Mouse (Mus musculus) right cerebral cortex, adult 2 months (tissue): ENCODE data around the gene Siah2.

Experiments used
- DNase-seq, 2 experiments: peaks; one replicate each; pipeline ENCODE4 v3.0.0; 2021 to 2022; ENCODE audit warnings: low spot score in 2 of 2

The Siah2 gene

DNA sequence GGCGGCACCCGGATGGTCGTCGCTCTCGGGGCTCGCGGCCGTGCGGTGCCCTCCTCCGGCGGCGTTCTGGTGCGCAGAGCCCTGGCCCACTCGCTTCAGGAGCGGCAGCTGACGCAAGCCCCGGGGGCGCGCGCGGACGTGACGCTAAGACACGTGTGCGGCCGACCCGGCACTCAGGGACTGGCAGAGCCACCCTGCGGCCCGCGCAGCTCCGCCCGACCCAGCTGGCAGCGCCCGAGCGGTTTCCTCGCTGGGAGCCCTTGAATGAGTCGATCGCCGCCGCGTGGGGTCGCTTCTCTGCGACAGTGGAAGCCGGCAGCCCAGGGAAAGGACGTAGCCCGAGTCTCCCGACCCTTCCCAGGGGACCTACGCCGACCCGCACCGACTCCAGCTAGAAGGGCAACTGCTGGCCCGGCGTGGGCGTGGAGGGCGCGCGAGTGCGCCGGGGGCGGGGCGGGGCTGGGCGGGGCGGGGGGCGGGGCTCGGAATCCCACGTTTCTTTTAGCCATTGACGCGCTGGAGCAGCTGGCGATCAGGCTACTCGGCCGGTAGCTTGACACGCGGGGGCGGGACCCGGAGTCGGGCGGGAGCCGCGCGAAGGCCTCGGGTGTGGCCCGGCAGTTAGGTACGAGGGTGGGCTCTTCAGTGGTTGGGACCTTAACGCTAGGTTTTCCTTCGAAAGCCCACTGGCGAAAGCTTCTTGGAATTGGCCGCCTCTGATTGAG lies at the start of gene Siah2:
TSS of gene Siah2 (minus strand) at position 404 of the 725 bp plus-strand sequence.
- peak; percentile 92 to 93 for DNase-seq

DNA sequence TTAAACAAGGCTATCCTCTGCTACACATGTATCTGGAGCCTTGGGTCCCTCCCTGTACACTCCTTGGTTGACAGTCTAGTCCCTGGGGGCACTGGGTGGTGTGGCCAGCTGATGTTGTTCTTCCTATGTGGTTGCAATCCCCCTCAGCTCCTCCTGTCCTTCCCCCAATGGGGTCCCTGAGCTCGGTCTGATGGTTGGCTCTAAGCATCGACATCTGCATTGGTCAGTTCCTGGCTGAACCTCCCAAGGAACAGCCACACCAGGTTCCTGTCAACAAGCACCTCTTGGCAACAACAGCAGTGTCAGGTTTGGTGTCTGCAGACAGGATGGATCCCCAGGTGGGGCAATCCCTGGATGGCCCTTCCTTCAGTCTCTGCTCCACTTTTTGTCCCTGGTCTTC lies 47.3 kb upstream of the Siah2 start:
- DNase-seq: no peak

DNA sequence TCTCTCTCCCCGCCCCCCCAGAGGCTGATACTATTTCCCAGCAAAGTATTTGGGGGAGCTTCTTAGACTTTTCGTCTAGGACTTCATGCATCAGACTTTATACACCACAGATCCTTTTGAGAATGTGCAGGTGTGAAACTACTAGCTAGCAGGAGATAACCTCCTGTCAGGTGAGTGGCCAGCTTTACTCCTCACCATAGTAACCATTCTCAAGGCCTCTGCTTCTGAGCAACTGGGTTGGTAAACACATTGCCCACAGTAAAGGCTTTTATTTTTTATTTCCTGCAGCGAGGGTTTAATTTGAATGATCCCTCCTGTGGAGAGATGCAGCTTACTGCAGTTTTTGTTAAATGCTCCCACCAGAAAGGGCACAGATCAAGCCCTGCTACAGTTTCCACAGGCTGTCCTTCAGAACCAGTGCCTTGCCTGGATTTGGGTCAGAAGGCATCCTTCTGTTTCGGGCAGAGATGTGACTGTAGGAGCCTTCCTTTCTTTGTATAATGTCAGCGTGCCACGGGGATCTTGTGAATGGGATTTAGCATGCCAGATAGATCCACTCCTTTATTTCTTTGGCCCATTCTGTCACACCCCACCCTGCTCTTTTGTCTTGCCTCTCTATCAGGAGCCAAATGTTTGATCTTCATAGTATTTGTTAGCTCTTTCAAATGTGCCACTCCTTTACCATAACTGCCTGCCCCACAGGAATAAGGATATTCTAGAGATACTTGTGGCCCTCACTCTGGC lies 46.3 kb upstream of the Siah2 start:
- no peak for DNase-seq

DNA sequence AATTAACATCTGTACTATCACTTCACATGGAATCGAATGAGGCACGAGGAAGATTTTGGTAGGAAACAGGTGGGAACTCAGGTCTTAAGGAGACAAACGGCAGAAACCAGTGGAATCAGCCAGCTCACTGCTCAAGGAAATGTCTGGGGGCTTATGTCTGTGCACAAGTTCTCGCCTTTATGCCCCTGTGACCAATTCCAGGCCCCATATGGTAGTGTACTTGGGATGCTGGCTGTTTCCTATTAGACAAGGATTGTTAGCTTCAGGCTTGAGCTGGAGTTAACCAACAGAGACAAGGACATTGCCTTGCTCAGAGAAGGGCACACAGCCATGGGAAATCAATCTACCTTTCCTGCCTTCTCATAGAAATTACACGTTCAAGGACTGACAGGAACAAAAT lies 39.3 kb upstream of the Siah2 start:
- DNase-seq: no peak

DNA sequence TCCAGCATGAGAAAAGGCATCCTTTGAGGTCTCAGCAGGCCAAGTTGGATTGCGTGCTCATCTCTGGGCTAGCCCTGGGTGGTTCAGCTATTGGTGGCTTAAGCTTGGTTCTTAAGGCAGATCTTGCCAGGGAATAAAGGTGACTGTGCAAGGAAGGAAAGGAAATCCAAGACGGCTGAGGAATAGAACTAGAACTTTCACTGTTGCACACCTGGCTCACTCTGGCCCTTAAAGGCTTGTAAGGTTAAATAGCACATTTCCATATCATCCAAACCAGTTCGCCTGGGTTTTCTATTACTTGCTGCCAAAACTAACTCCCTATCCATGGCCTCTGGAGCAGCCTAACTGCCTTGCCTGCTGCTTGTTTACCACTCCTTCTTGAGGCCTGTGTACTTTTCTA lies 38.4 kb upstream of the Siah2 start:
- DNase-seq: no peak

DNA sequence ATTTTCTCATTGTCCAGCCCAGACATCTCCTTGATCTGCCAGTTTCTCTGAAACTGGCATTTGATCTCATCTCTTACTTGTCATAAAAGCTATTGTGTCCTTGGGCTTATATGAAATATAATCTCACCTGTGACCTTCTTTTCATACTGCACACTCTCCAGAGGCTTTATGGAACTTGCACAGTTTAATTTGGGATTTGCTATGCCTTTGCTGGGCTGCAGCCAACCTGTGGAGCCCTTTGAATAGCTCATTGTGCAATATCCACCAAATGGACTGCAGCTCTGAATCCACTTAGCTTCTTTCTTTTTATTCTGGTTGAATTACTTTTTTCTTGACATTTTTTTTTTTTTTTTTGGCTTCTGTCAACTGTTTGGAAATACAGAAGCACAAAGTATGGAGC lies 37.3 kb upstream of the Siah2 start:
- no peak for DNase-seq

DNA sequence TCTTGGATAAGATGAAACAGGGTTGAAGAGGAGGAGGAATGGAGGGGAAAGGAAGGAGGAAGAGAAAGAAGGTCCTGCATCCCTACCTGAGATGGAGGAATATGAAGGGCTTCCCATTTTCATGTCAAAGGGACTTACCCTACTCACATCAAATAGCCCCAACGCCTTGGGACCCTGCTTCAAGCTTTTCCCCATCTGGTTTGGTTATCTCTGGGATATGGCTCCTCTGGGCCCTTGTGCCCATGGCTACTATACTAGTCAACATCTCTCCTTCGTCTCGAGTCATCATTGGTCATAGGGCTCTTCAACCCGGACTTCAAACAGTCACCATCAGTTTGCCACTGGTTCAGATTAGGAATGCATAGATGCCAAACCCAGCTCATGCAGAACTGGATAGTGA lies 35.4 kb upstream of the Siah2 start:
- DNase-seq: no peak

DNA sequence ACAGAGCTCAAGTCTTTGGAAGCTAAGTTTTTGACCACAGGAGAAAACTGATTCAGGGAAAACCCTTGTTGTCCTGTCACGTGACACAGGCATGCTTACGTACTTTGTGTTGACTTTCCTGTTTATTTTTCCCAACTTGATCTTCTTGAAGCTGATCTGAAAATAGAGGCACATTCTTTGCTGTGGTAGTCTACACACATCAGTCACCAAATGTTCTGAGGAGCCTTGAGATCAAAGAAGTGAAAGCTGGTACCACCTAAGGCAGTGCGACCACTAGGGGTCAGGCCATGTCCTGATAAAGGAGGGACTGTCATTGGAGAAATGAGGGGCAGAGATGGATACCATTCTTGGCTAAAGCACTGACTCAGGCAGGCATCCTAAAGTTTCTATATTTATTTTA lies 34.8 kb upstream of the Siah2 start:
- peak; percentile 39 to 49 for DNase-seq

DNA sequence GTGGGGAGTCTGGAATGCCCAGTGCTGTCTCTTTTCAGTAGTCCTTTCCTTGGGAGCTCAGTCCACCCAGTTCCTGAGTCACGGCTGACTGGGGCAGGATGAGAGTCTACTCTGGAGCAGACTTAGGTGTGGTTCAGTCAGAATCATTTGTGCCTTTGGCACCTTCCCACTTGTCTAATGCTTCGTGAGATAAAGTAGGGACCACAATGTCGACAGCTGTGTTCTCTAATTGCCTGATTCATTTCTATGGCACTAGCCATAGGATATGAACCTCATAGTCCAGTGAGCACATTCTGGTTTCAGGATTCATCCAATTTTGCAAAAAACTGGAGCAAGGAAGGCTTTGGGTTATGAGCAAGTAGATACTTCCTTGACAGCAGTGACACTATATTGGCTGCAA lies 34.2 kb upstream of the Siah2 start:
- DNase-seq: no peak

DNA sequence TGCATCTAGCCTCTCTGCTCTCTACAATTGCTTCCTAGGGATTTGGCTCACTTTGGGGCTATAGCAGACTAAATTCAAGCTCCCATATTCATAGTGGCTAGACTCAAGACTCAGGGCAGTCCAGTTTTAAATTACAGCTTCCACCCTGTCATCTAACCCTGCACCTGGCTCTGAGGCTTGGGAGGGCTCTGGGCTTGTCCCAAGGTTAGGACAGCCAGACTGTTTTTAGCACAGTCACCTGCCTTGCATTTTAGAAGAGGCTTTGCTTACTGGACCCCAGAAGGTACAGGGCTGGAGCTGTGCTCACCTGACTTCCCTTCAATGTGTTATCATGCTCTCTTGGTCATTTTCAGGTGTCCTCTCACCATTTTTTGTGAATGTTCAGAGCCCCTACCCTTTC lies 32.6 kb upstream of the Siah2 start:
- no peak for DNase-seq

DNA sequence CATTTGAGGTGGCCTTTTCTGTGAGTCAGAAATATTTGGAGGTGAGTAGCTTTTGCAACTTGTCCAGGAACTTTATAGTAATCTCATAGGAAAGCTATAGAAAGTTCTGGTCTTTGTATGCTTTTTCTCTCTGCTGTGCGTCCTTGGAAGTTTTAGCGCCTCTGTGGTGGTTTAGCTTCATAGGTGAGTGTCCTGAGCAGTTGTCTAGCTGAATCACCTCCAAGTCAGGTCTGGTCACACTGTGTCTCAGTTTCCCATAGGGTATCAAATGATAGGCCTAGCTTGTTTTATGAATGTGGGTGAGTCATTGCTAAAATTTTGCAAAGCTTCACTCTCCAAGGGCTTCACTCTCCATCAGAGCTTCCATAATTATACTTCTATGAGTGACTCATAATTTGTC lies 31.5 kb upstream of the Siah2 start:
- no peak for DNase-seq

DNA sequence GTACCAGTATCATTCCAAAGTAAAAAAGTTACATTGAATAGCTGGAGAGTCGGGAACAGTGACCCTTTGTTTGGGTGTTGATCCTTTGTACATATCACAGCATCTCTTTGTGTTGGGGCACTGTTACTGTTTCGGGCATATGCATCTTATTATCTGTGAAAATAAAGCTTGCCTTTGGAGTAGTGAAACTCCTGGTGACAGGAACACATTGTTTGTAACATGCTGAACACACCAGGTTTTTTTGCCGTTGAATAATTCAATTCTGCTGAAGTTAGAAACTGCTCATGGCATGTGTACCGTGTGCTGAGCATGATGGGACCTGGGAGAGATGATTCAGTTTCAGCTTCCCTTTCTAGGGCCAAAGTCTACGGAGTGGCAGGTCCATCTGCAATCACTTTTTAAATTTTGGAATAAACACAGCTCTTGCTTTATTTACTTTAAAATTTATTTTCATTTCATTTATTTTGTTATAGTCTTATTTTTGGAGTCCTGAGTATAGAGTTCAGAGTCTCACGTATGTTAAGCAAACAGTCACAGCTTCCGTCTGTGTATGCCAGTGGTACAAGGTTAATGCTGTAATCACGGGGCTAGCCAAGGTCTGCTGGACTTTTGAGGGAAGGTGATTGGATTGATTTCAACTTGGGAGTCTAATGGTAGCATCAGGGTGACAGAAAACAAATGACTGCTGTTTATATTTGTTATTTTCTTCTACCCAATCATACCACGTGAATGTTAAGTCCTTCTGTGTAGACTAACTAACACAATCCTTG lies 27.4 kb upstream of the Siah2 start:
- no peak for DNase-seq

DNA sequence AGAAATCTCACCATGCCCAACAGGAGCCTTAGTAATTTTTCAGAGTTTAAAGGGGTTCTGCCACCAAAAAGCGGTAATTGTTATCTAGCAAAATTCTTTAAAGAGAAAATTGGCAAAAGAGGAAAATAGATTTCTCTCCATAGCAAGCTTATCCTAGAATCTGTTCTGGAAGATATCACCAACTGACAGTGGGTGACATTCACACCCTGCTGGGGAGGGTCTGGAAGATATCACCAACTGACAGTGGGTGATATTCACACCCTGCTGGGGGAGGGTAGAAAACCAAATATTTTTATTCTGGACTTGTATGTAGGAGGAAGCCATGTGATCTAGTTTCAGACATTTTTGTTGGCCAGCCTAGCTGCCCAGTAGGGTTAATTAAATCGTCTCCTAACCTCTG lies 24.5 kb upstream of the Siah2 start:
- no peak for DNase-seq

DNA sequence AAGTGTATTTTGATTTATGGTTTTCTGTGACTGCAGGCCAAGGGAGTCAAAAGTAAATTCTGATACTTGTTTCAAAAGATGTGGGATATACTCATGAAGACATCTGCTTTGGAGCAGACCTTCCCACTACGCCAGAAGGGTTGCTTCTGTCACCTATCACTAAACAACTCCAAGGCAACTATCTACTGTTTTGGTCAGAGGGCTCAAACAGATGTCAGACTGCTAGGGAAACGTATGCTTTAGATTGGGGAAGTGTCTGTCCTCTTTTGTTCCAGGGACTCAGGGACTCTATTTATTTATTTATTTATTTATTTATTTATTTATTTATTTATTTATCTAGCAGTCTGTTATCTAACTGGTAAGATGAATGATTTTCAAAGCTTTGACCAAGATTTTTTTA lies 22.6 kb upstream of the Siah2 start:
- no peak for DNase-seq

DNA sequence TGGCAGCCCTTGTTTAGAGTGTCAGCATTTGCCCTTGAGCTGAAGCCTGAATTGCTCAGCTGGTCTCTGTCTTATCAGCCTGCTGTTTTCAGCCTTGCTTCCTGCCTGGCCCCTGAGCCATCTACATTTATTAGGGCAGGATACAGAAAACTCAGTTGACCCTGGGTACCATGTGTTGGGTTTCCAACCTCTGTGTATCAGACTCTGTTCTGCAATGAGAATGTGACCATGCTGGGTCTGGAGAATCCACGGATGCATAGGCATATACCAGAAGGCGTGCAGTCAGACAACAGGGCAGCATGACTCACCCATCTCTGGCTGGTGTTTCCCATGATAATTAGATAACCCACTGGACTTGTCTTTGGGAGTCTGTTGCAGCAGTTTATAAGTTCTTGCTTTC lies 21.8 kb upstream of the Siah2 start:
- DNase-seq: no peak

DNA sequence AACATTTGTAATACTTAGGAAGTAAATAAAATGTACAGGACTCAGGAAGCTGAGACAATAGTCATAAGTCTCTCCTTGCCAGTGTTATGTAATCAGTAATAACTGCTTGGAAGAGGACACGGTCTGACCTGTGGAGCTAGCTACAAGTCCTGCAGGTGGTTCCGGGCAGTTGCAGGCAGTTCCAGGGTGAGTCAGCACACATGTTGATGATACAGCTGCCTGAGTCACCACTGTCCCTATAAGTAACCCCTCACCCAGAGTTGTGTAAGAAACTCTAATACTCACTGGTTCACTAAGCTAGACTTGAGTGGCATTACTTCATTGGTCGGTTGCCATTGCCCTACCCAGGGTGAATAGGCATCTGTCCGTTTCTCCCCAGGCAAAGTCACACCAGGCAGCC lies 21.0 kb upstream of the Siah2 start:
- DNase-seq: no peak

DNA sequence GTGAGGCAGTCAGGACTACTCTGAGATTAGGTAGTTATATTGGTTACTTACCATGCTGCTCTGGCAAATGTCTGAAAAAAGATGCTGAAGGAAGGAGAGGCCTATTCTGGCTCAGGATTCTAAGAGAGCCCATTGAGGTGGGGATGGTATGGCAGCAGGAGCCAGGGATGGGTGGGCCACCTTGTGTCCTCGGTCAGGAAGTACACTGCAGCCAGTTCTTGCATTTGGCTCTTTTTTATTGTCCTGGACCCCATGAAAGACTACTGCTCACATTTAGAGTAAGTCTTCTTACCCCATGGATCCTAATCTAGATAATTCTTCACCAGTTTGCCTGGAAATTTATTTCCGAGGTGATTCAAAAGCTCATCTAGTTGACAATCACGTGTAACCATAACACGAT lies 12.3 kb upstream of the Siah2 start:
- no peak for DNase-seq

DNA sequence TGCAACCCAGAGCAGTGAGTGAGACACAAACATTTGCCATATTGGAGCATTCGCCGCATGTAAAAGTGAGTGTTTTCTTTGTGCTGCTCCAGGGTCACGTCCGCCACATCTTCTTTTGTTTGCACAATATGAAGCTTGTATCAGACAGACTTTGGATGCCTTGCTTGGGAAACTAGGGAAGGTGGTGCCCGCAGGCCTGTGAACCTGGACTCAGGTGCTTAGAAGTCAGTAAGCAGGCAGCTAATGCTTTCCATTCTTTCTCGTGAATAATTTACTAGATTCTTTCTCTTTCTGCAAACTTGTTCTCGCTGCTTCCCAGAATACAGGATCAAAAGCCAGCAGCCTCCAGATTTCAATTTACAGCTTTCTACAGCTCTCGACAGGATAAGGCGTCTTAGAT lies 11.5 kb upstream of the Siah2 start:
- no peak for DNase-seq

DNA sequence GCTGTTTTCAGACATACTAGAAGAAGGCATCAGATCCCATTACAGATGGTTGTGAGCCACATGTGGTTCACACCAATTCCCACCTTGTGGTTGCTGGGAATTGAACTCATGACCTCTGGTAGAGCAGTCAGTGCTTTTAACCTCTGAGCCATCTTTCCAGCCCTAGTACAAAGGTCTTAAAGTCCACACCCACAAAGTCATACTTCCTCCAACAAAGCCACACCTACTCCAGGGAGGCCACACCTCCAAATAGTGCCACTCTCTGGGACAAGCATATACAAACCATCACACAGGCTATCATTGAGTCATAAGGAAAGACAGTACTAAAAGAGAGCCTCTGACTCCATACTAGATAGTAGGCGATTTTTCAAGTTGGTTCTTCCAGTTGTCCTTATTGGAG lies 10.1 kb upstream of the Siah2 start:
- no peak for DNase-seq

DNA sequence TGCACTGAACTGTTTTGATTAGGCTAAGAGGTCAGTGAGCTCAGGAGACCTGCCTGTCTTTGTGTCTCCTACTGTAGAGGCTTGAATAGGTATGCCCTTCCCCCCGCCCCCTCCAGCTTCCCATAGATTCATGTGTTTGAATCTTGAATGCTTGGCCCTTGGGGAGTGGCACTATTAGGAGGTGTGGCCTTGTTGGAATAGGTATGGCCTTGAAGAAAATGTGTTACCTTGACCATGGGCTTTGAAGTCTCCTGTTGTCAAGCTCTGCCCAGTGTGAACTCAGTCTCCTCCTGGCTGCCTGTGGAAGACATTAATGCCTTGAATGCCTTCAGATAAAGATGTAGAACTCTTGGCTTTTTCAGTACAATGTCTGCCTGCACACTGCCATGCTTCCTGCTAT lies 9.2 kb upstream of the Siah2 start:
- DNase-seq: no peak

DNA sequence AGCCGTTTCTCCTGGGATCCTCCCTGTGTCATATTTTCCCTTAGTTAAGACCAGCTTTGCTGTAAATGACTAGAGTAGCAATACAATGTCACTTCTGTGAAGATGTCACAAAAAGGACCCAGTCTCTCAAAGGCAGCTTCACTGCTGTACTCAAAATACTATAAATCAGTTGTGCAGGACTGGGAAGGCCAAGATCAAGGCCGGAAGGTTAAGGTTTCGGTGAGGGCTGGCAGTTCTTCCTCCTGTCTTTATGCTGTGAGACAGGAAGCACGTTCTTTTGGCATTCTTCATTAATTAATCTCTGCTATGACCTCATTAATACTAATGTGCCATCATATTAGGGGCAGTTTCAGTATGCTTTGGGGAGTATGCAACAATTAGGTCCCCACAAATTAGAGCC lies 5.7 kb upstream of the Siah2 start:
- no peak for DNase-seq

DNA sequence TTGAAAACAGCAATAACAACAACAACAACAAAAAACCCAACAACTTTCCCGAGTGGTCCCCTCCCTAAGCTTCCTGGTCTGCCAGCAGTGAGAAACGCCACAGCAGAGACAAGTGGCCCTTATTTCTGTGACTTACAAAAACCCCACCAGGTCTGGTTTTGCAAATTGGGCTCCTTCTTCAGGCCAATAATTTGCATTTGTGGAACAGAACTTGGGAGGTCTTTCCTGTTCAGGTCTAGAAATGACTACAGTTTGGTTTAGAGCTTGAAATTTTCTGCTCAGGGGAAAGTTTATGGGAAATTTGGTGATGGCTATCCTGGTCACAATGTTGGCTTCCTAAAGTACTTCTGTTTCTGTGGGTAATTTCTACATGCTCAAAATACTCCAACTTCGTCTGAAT lies 4.6 kb upstream of the Siah2 start:
- no peak for DNase-seq

DNA sequence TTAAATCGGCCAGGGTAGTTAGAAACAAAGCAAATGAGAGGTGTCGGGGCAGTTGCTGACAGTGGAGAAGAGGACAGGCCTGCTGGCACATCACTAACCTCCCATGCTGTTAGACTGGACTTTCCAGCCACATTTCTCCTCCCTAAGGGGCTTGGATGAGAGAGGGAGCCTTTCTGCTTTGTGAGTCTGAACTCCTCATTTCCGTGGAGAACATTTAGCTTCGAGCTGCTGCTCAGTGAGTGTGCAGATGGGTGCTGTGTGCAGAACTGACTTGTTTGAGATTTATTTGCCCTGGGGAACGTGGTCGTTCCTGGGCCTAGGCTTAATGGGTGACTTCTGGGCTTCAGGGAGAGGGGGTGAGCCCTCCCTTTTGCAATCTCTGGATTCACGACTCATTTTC lies 3.3 kb upstream of the Siah2 start:
- no peak for DNase-seq
